Mouse (Mus musculus) splenic B cell, adult 2 months (primary cell): ENCODE data around the gene G6pc.
A peak's percentile ranks its signal among the peaks of the same experiment; 100 is the strongest.
"Not testable (repeated sequence)": the region's sequence is repeated elsewhere in the genome, so short reads cannot be mapped to it uniquely, and the experiment has no call there.

ENCODE experiments used
- DNase-seq: peaks from one replicate; pipeline ENCODE4 v3.0.0-alpha.2; 2011; ENCODE audit warnings: low read depth, low spot score
- H3K27me3 ChIP-seq: 2 replicates; pipeline ENCODE4 v1.6.1; 2012; ENCODE audit warnings: mild to moderate bottlenecking, low read length, moderate library complexity, mixed read lengths; ENCODE audit not compliant: control insufficient read depth, poor library complexity, insufficient read depth, severe bottlenecking
- H3K36me3 ChIP-seq: 2 replicates; pipeline ENCODE4 v1.6.1; 2012; ENCODE audit warnings: mild to moderate bottlenecking, low read length, moderate library complexity, mixed read lengths; ENCODE audit not compliant: control insufficient read depth, poor library complexity, insufficient read depth, severe bottlenecking

The G6pc gene

GRCm38 (mm10) chr11:101367326-101367935 lies at the start of gene G6pc:
G6pc (plus strand) TSS chr11:101367561.
- Histone ChIP-seq H3K36me3 (no peaks in the 10 kb centered on the region), H3K27me3 (no peaks in the 10 kb centered on the region)
- no peak for DNase-seq

GRCm38 (mm10) chr11:101323609-101324008 lies 43.8 kb upstream of the G6pc start:
- Histone ChIP-seq H3K27me3 (no peaks in the 10 kb centered on the region), H3K36me3 (peaks cover 27% of the 10 kb centered on the region)
- peak; percentile 53 for DNase-seq

GRCm38 (mm10) chr11:101324763-101325162 lies 42.6 kb upstream of the G6pc start, which contains the start of gene Aoc2:
Aoc2 (plus strand) TSS chr11:101325063.
- no peak for DNase-seq
- Histone ChIP-seq H3K36me3 (peaks cover 20% of the 10 kb centered on the region), H3K27me3 (no peaks in the 10 kb centered on the region)

- H3K27me3 ChIP-seq, DNase-seq: not testable (repeated sequence)
Observed at GRCm38 (mm10) chr11:101325201-101325600, 42.2 kb upstream of the G6pc start.

GRCm38 (mm10) chr11:101326147-101326546 lies 41.2 kb upstream of the G6pc start:
- no peaks in the 10 kb centered on the region for H3K27me3 ChIP-seq
- peaks cover 14% of the 10 kb centered on the region for H3K36me3 ChIP-seq
- DNase-seq = no peak

More at GRCm38 (mm10) chr11:101325201-101325600, 42.2 kb upstream of the G6pc start:
- H3K36me3 ChIP-seq = peaks cover 20% of the 10 kb centered on the region

- DNase-seq = no peak
- peaks cover 8% of the 10 kb centered on the region; the same call in 1 of the 2 replicates for H3K36me3 ChIP-seq
- no peaks in the 10 kb centered on the region for H3K27me3 ChIP-seq
Observed at GRCm38 (mm10) chr11:101327311-101327710, 40.0 kb upstream of the G6pc start.

- DNase-seq = no peak
- Histone ChIP-seq H3K27me3 (no peaks in the 10 kb centered on the region), H3K36me3 (peaks cover 7% of the 10 kb centered on the region; the same call in 1 of the 2 replicates)
Observed at GRCm38 (mm10) chr11:101328941-101329635, 38.3 kb upstream of the G6pc start.

GRCm38 (mm10) chr11:101330371-101330924 lies 36.9 kb upstream of the G6pc start, which contains the start of gene Aoc3:
Aoc3 (plus strand) TSS chr11:101330605.
- 0 out of 2 replicates have a peak, but pooled peaks cover 3% of the 10 kb centered on the region for H3K36me3 ChIP-seq
- DNase-seq = no peak
- H3K27me3 ChIP-seq = no peaks in the 10 kb centered on the region

GRCm38 (mm10) chr11:101330961-101331360 lies 36.4 kb upstream of the G6pc start:
- not testable (repeated sequence) for H3K36me3 ChIP-seq, DNase-seq, H3K27me3 ChIP-seq

- Histone ChIP-seq H3K27me3 (no peaks in the 10 kb centered on the region), H3K36me3 (no peaks in the 10 kb centered on the region)
- no peak for DNase-seq
Observed at GRCm38 (mm10) chr11:101332537-101332936, 34.8 kb upstream of the G6pc start.

GRCm38 (mm10) chr11:101334023-101334422 lies 33.3 kb upstream of the G6pc start:
- H3K36me3 ChIP-seq = no peaks in the 10 kb centered on the region
- no peak for DNase-seq
- no peaks in the 10 kb centered on the region for H3K27me3 ChIP-seq

- H3K27me3 ChIP-seq = no peaks in the 10 kb centered on the region
Observed at GRCm38 (mm10) chr11:101334516-101334915, 32.8 kb upstream of the G6pc start.

GRCm38 (mm10) chr11:101335685-101336084 lies 31.7 kb upstream of the G6pc start:
- DNase-seq = no peak
- no peaks in the 10 kb centered on the region for H3K36me3 ChIP-seq
- no peaks in the 10 kb centered on the region for H3K27me3 ChIP-seq

More at GRCm38 (mm10) chr11:101334516-101334915, 32.8 kb upstream of the G6pc start:
- DNase-seq = no peak
- no peaks in the 10 kb centered on the region for H3K36me3 ChIP-seq

GRCm38 (mm10) chr11:101338123-101338760 lies 29.1 kb upstream of the G6pc start:
- DNase-seq = no peak
- H3K27me3 ChIP-seq = no peaks in the 10 kb centered on the region

More at GRCm38 (mm10) chr11:101338123-101338760, 29.1 kb upstream of the G6pc start:
- H3K36me3 ChIP-seq = no peaks in the 10 kb centered on the region
